Mouse (Mus musculus) lung, postnatal 0 days (tissue): ENCODE measurements around the gene Olfr1419.

Experiments
- CTCF ChIP-seq: IDR thresholded peaks from 2 replicates; pipeline ENCODE4 v1.5.1; 2016; ENCODE audit warnings: antibody characterized with exemption, mild to moderate bottlenecking
- EP300 ChIP-seq: IDR thresholded peaks from 2 replicates; pipeline ENCODE4 v1.6.1; 2016; ENCODE audit warnings: antibody characterized with exemption, mild to moderate bottlenecking, control low read depth

DNA sequence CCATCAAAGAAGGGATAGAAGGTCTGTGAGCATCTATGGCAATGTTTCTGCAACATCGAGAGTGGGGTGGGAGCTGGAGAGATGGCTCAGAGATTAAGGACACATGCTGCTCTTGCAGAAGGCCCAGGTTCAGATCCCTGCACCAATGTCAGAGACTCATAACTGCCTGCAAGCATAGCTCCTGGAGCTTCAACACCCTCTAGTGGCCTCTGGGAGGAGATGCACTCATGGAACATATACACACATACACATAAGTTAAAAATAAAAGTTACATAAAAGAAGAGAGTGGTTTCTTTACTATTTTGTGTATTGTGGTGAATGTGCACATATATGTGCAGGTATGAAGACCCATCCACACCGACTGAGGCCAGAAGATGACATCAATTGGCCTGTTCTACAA is 7.1 kb downstream of the Olfr1419 start:
- TF ChIP-seq CTCF (peak; percentile 11; the same call in 1 of the 2 replicates), EP300 (no peak)
